Mouse (Mus musculus): ENCODE measurements around the gene Ddx43. TPM values are rescaled to one million over a fixed set of nuclear protein-coding genes. Genes with fewer than 3 reads are reported as not detected.
A peak's percentile ranks its signal among the peaks of the same experiment; 100 is the strongest.

Gene Ddx43
- polyA plus RNA-seq, 1 experiment from 2014 or later, result 0.17 TPM

DNA sequence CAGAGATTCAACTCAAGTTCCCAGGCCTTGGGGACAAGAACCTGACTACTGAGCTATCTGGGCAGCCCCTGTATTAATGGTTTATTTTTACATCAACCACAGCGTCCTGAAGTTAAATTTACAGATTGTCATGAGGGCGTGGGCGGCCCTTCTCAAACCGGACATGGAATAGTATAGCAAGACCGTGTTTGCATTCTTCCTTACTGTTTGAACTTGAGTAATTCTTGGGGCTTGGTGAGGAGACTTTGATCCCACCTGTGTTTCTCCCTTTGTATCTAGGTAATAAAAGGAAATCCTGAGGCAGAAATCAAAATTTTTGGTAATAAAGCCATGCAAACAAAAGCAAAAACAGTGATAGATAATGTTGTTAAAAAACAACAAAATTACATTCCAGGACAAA is 5.0 kb downstream of the Ddx43 start:
- WGBS, result 85% methylated on average over 5 of the region's 5 CpGs

DNA sequence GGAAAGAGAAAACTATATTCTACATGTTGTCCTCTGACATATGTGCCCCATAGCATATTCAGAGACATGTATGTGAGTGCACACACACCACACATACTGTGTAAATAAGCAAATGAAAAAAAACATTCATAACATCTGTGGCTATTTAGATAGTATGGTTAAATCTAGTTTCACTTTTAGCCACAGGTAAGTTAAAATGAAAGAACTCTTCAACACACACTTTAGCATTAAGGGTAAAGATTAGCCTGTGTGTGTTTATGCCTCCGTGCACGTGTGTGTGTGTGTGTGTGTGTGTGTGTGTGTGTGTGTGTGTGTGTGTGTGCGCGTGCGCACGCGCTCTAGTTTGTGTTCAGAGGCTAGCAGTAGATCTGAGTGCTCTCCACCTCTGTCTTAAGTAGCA is 6.0 kb downstream of the Ddx43 start:
- H3K4me2 ChIP-seq (ENCODE audit: low read depth, severe bottlenecking), result no peak overlapping the region
- H3K27me3 ChIP-seq (ENCODE audit: control insufficient read depth, insufficient read depth, low read length), result peaks cover 7% of the 10 kb centered on the region
- WGBS, result 90% methylated on average over 7 of the region's 7 CpGs
- H3K36me3 ChIP-seq (ENCODE audit: control insufficient read depth, insufficient read depth, low read length), result no peaks in the 10 kb centered on the region
- H3K9me3 ChIP-seq (ENCODE audit: control insufficient read depth, low read length), result no peaks in the 10 kb centered on the region
- no peak overlapping the region for H3K9ac ChIP-seq (ENCODE audit: low read length)
- H3K4me3 ChIP-seq (ENCODE audit: low read depth, low read length), result no peak overlapping the region
- ATAC-seq (ENCODE audit: insufficient number of reproducible peaks, low FRiP score, low TSS enrichment, low read depth) (no peak), DNase-seq (ENCODE audit: low spot score) (no peak)
- no peak overlapping the region for H3K27ac ChIP-seq (replicated peaks; ENCODE audit: low read depth, low read length)
- no peaks in the 10 kb centered on the region for H3K4me1 ChIP-seq (ENCODE audit: control insufficient read depth, insufficient read depth, low read length)

More for the DNA sequence above, 5.0 kb downstream of the Ddx43 start:
- no peaks in the 10 kb centered on the region for H3K4me1 ChIP-seq (ENCODE audit: control insufficient read depth, insufficient read depth, low read length)
- ATAC-seq (ENCODE audit: insufficient number of reproducible peaks, low FRiP score, low TSS enrichment, low read depth) (no peak), DNase-seq (ENCODE audit: low spot score) (no peak)
- H3K4me2 ChIP-seq (ENCODE audit: low read depth, severe bottlenecking), result no peak overlapping the region
- no peaks in the 10 kb centered on the region for H3K9me3 ChIP-seq (ENCODE audit: control insufficient read depth, low read length)
- no peak overlapping the region for H3K4me3 ChIP-seq (ENCODE audit: low read depth, low read length)
- peaks cover 17% of the 10 kb centered on the region for H3K27me3 ChIP-seq (ENCODE audit: control insufficient read depth, insufficient read depth, low read length)
- H3K36me3 ChIP-seq (ENCODE audit: control insufficient read depth, insufficient read depth, low read length), result no peaks in the 10 kb centered on the region
- no peak overlapping the region for H3K9ac ChIP-seq (ENCODE audit: low read length)
- H3K27ac ChIP-seq (replicated peaks; ENCODE audit: low read depth, low read length), result no peak overlapping the region

DNA sequence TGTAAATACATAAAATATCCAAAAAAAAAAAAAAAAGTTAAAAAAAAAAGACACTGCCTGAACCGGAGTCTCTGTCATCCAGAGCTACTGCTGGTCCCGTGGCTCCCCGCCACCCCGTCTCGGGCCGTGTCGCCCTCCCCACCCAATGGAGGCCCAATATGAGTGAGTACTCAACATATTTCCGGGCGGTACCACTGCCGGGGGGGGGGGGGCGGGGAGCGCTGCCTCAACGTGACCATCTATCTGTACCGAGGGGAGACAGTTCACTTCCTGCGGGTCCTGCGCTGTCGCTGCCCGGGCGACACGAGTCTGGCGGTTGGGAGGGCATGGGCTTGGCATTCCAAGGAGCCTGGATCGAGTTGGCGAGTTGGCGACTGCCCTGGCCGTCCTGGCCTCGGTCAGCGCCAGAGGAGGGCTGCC is 31.8 kb downstream of the Ddx43 start:
- Histone ChIP-seq H3K4me2 (ENCODE audit: low read depth, severe bottlenecking) (peak overlapping the region; percentile 50), H3K4me3 (ENCODE audit: low read depth, low read length) (peak overlapping the region; percentile 17; the same call in 1 of the 2 replicates), H3K36me3 (ENCODE audit: control insufficient read depth, insufficient read depth, low read length) (no peaks in the 10 kb centered on the region), H3K27me3 (ENCODE audit: control insufficient read depth, insufficient read depth, low read length) (no peaks in the 10 kb centered on the region), H3K9me3 (ENCODE audit: control insufficient read depth, low read length) (no peaks in the 10 kb centered on the region), H3K27ac (replicated peaks; ENCODE audit: low read depth, low read length) (no peak overlapping the region), H3K9ac (ENCODE audit: low read length) (no peak overlapping the region), H3K4me1 (ENCODE audit: control insufficient read depth, insufficient read depth, low read length) (no peaks in the 10 kb centered on the region)
- WGBS, result 15% methylated on average over 26 of the region's 27 CpGs
- DNase-seq (ENCODE audit: low spot score) (no peak), ATAC-seq (ENCODE audit: insufficient number of reproducible peaks, low FRiP score, low TSS enrichment, low read depth) (no peak)

DNA sequence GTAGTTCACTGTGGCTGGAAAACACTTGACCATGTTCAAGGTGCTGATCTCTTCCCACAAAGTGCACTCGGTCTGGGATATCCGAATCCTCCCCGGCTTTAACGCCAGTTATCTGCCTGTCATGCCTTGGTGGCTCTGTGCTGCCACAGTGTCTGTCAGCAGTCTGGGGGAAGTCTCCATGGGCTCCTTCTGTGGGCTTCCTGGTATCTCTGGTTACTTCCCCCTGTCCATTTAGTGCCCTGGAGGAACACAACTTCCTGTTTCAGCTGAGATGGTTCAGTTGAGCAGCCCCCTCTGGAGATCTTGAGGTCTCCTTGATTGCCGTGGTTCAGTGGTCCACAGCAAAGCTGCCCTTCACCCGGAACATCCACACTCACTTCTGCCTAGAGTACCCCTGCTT is 32.6 kb downstream of the Ddx43 start:
- Histone ChIP-seq H3K27ac (replicated peaks; ENCODE audit: low read depth, low read length) (no peak overlapping the region), H3K27me3 (ENCODE audit: control insufficient read depth, insufficient read depth, low read length) (no peaks in the 10 kb centered on the region), H3K4me2 (ENCODE audit: low read depth, severe bottlenecking) (no peak overlapping the region), H3K4me3 (ENCODE audit: low read depth, low read length) (no peak overlapping the region), H3K9ac (ENCODE audit: low read length) (no peak overlapping the region), H3K36me3 (ENCODE audit: control insufficient read depth, insufficient read depth, low read length) (no peaks in the 10 kb centered on the region), H3K4me1 (ENCODE audit: control insufficient read depth, insufficient read depth, low read length) (no peaks in the 10 kb centered on the region), H3K9me3 (ENCODE audit: control insufficient read depth, low read length) (no peaks in the 10 kb centered on the region)
- ATAC-seq (ENCODE audit: insufficient number of reproducible peaks, low FRiP score, low TSS enrichment, low read depth) (no peak), DNase-seq (ENCODE audit: low spot score) (no peak)
- 87% methylated on average over 6 of the region's 6 CpGs for WGBS

DNA sequence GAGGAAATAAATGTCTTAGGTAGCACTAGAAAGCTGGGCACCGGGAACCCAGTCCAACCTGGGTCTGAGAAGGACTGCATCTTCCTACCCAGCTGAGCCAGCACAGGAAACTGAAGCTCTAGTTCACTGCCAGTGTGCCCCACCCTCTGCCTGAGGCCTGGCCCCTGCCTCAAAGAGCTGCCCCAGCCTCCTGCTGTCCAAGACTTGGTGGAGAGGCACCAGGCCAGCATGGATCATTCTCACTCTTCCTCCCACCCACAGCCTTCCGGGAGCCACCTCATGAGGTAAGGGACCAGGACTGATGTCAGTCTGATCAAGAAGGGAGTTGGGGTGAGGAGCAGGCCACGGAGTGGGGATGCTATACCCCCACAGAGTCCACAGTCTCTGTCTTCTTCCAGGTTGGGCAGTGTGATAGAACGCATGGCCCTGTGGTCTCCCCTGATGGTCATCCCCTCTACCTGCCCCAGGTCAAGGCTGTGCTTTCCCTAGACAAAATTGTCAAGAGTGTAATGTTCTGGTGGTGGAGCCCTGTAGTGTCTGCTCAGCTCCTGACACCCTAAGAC is 33.4 kb downstream of the Ddx43 start:
- Histone ChIP-seq H3K27me3 (ENCODE audit: control insufficient read depth, insufficient read depth, low read length) (no peaks in the 10 kb centered on the region), H3K4me3 (ENCODE audit: low read depth, low read length) (no peak overlapping the region), H3K4me2 (ENCODE audit: low read depth, severe bottlenecking) (no peak overlapping the region), H3K36me3 (ENCODE audit: control insufficient read depth, insufficient read depth, low read length) (no peaks in the 10 kb centered on the region), H3K4me1 (ENCODE audit: control insufficient read depth, insufficient read depth, low read length) (no peaks in the 10 kb centered on the region), H3K9ac (ENCODE audit: low read length) (no peak overlapping the region), H3K9me3 (ENCODE audit: control insufficient read depth, low read length) (no peaks in the 10 kb centered on the region), H3K27ac (replicated peaks; ENCODE audit: low read depth, low read length) (no peak overlapping the region)
- ATAC-seq (ENCODE audit: insufficient number of reproducible peaks, low FRiP score, low TSS enrichment, low read depth), result no peak
- DNase-seq (ENCODE audit: low spot score), result no peak
- WGBS, result 79% methylated on average over 4 of the region's 4 CpGs

DNA sequence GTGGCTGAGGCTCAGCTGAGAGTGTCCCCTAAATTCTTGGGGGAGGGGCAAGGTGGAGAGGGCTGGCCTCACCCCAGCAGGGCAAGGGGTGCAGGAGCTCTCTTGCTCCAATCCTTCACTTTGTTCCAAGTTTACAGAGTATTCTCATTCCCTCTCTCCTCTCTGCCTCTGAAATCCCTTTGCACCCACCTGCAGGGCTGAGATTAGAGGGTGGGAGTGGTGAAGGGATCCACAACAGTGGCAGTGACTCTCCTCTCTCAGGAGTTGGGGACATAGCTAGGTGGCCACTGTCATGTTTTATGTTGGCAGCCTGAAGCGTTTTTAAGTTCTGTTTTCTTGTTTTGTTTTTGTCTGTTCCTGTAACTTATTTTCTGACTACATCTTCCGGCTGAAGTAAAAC is 34.0 kb downstream of the Ddx43 start:
- no peaks in the 10 kb centered on the region for H3K4me1 ChIP-seq (ENCODE audit: control insufficient read depth, insufficient read depth, low read length)
- ATAC-seq (ENCODE audit: insufficient number of reproducible peaks, low FRiP score, low TSS enrichment, low read depth), result no peak
- no peak overlapping the region for H3K4me3 ChIP-seq (ENCODE audit: low read depth, low read length)
- no peak overlapping the region for H3K9ac ChIP-seq (ENCODE audit: low read length)
- H3K27ac ChIP-seq (replicated peaks; ENCODE audit: low read depth, low read length), result no peak overlapping the region
- DNase-seq (ENCODE audit: low spot score), result no peak
- WGBS, result 62% methylated on average over 2 of the region's 2 CpGs
- H3K9me3 ChIP-seq (ENCODE audit: control insufficient read depth, low read length), result no peaks in the 10 kb centered on the region
- no peaks in the 10 kb centered on the region for H3K27me3 ChIP-seq (ENCODE audit: control insufficient read depth, insufficient read depth, low read length)
- no peak overlapping the region for H3K4me2 ChIP-seq (ENCODE audit: low read depth, severe bottlenecking)
- no peaks in the 10 kb centered on the region for H3K36me3 ChIP-seq (ENCODE audit: control insufficient read depth, insufficient read depth, low read length)

DNA sequence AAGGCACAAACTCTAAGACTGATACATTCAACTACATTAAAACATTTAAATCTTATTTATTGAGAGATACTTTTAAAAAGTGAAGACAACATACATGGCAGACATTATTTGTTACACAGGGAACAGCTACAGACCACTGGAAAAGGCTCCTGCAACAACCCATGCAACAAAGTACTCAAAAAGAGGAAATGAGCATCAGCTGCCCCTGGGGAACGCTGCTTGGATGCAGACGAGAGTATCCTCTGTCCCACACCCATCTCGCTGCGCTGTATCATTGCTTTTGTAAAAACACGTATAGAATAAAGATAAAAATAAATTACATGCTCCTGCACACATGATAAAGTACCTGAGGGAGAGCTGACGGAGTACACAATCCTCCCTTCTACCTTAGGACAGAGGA is 34.9 kb downstream of the Ddx43 start:
- no peaks in the 10 kb centered on the region for H3K4me1 ChIP-seq (ENCODE audit: control insufficient read depth, insufficient read depth, low read length)
- H3K27ac ChIP-seq (replicated peaks; ENCODE audit: low read depth, low read length), result no peak overlapping the region
- DNase-seq (ENCODE audit: low spot score) (no peak), ATAC-seq (ENCODE audit: insufficient number of reproducible peaks, low FRiP score, low TSS enrichment, low read depth) (no peak)
- H3K4me2 ChIP-seq (ENCODE audit: low read depth, severe bottlenecking), result no peak overlapping the region
- H3K27me3 ChIP-seq (ENCODE audit: control insufficient read depth, insufficient read depth, low read length), result no peaks in the 10 kb centered on the region
- no peak overlapping the region for H3K4me3 ChIP-seq (ENCODE audit: low read depth, low read length)
- H3K36me3 ChIP-seq (ENCODE audit: control insufficient read depth, insufficient read depth, low read length), result no peaks in the 10 kb centered on the region
- H3K9me3 ChIP-seq (ENCODE audit: control insufficient read depth, low read length), result no peaks in the 10 kb centered on the region
- H3K9ac ChIP-seq (ENCODE audit: low read length), result no peak overlapping the region
- WGBS, result 80% methylated on average over 6 of the region's 6 CpGs

DNA sequence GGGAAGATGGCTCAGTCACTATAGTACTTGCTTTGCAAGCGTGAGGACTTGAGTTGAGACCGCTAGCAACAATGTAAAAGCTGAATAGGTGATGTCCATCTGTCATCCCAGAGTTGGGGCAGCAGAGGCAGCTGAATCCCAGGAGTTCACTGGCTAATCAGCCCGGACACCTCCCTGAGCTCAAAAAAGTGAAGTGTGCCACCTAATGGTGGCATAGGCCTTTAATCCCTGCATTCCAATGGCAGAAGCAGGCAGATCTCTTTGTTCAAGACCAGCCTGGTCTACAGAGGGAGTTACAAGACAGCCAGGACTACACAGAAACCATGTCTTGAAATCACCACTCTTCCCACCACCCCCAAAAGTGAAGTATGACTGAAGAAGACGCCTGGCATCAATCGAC is 36.9 kb downstream of the Ddx43 start:
- no peak overlapping the region for H3K4me2 ChIP-seq (ENCODE audit: low read depth, severe bottlenecking)
- no peak for DNase-seq (ENCODE audit: low spot score)
- no peak overlapping the region for H3K4me3 ChIP-seq (ENCODE audit: low read depth, low read length)
- H3K27ac ChIP-seq (replicated peaks; ENCODE audit: low read depth, low read length), result no peak overlapping the region
- H3K4me1 ChIP-seq (ENCODE audit: control insufficient read depth, insufficient read depth, low read length), result no peaks in the 10 kb centered on the region
- no peaks in the 10 kb centered on the region for H3K9me3 ChIP-seq (ENCODE audit: control insufficient read depth, low read length)
- no peak for ATAC-seq (ENCODE audit: insufficient number of reproducible peaks, low FRiP score, low TSS enrichment, low read depth)
- 0 out of 2 replicates have a peak, but pooled peaks cover 2% of the 10 kb centered on the region for H3K36me3 ChIP-seq (ENCODE audit: control insufficient read depth, insufficient read depth, low read length)
- 85% methylated on average over 5 of the region's 5 CpGs for WGBS
- H3K27me3 ChIP-seq (ENCODE audit: control insufficient read depth, insufficient read depth, low read length), result no peaks in the 10 kb centered on the region
- H3K9ac ChIP-seq (ENCODE audit: low read length), result no peak overlapping the region

DNA sequence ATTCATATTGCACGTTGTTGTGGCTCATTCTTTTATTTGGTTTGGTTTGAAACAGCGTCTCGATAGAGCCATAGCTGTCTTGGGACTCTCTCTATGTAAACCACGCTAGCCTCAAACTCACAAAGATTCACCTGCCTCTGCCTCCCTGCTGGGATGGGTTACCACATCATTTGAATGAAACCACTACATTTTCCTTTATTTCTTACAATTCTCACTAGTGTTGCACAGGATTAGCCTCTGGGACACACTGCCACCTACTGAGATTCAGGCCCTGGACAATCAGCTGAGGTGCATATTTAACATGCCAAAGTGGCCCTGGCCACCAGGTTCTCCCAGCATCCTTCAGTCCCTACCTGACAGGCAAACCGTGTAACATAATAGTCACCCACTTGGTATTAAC is 43.8 kb downstream of the Ddx43 start:
- Histone ChIP-seq H3K9me3 (ENCODE audit: control insufficient read depth, low read length) (no peaks in the 10 kb centered on the region), H3K4me3 (ENCODE audit: low read depth, low read length) (no peak overlapping the region), H3K27me3 (ENCODE audit: control insufficient read depth, insufficient read depth, low read length) (peaks cover 44% of the 10 kb centered on the region), H3K9ac (ENCODE audit: low read length) (no peak overlapping the region), H3K27ac (replicated peaks; ENCODE audit: low read depth, low read length) (no peak overlapping the region), H3K36me3 (ENCODE audit: control insufficient read depth, insufficient read depth, low read length) (0 out of 2 replicates have a peak, but pooled peaks cover 2% of the 10 kb centered on the region), H3K4me1 (ENCODE audit: control insufficient read depth, insufficient read depth, low read length) (peaks cover 4% of the 10 kb centered on the region; the same call in 1 of the 2 replicates), H3K4me2 (ENCODE audit: low read depth, severe bottlenecking) (no peak overlapping the region)
- DNase-seq (ENCODE audit: low spot score) (no peak), ATAC-seq (ENCODE audit: insufficient number of reproducible peaks, low FRiP score, low TSS enrichment, low read depth) (no peak)
- WGBS, result 69% methylated on average over 5 of the region's 5 CpGs

Measured in limb, embryonic 11.5 days (tissue).